Mouse (Mus musculus) urinary bladder, postnatal 10 days (tissue): Measurements from ENCODE around the gene Med13.

ENCODE experiments used
- DNase-seq: peaks from one replicate; pipeline ENCODE4 v3.0.0; 2022; ENCODE audit warnings: low spot score

Med13 gene

GRCm38 (mm10) chr11:86356854-86357788, at the start of gene Med13:
Gene Med13 (minus strand): TSS chr11:86357602.
- peak; percentile 19 for DNase-seq

- DNase-seq, result no peak
Measured at GRCm38 (mm10) chr11:86404590-86404989, 47.2 kb upstream of the Med13 start.

- DNase-seq, result no peak
Measured at GRCm38 (mm10) chr11:86403845-86404244, 46.4 kb upstream of the Med13 start.

GRCm38 (mm10) chr11:86399241-86400107, 42.1 kb upstream of the Med13 start:
- DNase-seq, result no peak

- no peak for DNase-seq
Measured at GRCm38 (mm10) chr11:86396950-86397594, 39.7 kb upstream of the Med13 start.

GRCm38 (mm10) chr11:86396518-86396917, 39.1 kb upstream of the Med13 start:
- DNase-seq, result no peak

- no peak for DNase-seq
Measured at GRCm38 (mm10) chr11:86395513-86396125, 38.2 kb upstream of the Med13 start.

- no peak for DNase-seq
Measured at GRCm38 (mm10) chr11:86395100-86395499, 37.7 kb upstream of the Med13 start.

- no peak for DNase-seq
Measured at GRCm38 (mm10) chr11:86391687-86392086, 34.3 kb upstream of the Med13 start.

GRCm38 (mm10) chr11:86390308-86390707, 32.9 kb upstream of the Med13 start:
- DNase-seq, result no peak

GRCm38 (mm10) chr11:86389506-86389905, 32.1 kb upstream of the Med13 start:
- DNase-seq, result no peak

- DNase-seq, result no peak
Measured at GRCm38 (mm10) chr11:86388821-86389480, 31.5 kb upstream of the Med13 start.

- no peak for DNase-seq
Measured at GRCm38 (mm10) chr11:86387121-86387893, 29.9 kb upstream of the Med13 start.

GRCm38 (mm10) chr11:86386576-86386975, 29.2 kb upstream of the Med13 start:
- DNase-seq, result no peak

- DNase-seq, result no peak
Measured at GRCm38 (mm10) chr11:86385710-86386282, 28.4 kb upstream of the Med13 start.

- DNase-seq, result no peak
Measured at GRCm38 (mm10) chr11:86384141-86384540, 26.7 kb upstream of the Med13 start.

- DNase-seq, result no peak
Measured at GRCm38 (mm10) chr11:86382520-86383157, 25.2 kb upstream of the Med13 start.

GRCm38 (mm10) chr11:86381478-86382091, 24.2 kb upstream of the Med13 start:
- DNase-seq, result no peak
